Mouse (Mus musculus) cortical plate, adult 2 months (tissue): ENCODE results near the gene Cpeb2.

Experiments used
- CTCF ChIP-seq: fragments of 200-500 bp; IDR thresholded peaks from 2 replicates; pipeline ENCODE4 v1.5.1; 2011; ENCODE audit warnings: mild to moderate bottlenecking, control low read depth, low read length; ENCODE audit not compliant: insufficient read depth; ENCODE audit errors: extremely low read depth
- POLR2A ChIP-seq: fragments of 200-500 bp; IDR thresholded peaks from 2 replicates; pipeline ENCODE4 v1.6.1; 2011; ENCODE audit warnings: mild to moderate bottlenecking, low read length, control low read depth; ENCODE audit not compliant: insufficient read depth; ENCODE audit errors: extremely low read depth

DNA sequence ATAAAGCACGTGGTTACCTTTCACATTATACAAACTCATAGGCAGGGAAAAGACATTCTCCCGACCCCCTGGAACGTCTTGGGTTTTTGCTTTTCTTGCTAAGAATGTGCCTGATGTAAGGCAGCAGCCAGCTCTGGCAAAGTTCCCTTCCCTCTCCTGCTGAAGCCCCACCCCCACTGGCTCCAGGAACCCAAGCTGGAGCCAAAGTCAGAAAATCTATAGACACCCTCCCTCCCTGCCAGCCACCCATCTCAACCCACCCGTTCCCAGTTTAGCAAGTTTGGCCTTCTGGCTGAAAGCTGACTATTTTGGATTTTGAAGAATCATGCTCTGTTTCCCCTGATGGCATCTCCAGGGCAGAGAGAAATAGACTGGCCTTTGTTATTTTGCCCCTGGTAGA, 95.6 kb downstream of the Cpeb2 start:
- TF ChIP-seq CTCF, result no peak
- no peak for TF ChIP-seq POLR2A
